Mouse (Mus musculus): ENCODE measurements around the gene Tnip3.

Gene Tnip3

DNA sequence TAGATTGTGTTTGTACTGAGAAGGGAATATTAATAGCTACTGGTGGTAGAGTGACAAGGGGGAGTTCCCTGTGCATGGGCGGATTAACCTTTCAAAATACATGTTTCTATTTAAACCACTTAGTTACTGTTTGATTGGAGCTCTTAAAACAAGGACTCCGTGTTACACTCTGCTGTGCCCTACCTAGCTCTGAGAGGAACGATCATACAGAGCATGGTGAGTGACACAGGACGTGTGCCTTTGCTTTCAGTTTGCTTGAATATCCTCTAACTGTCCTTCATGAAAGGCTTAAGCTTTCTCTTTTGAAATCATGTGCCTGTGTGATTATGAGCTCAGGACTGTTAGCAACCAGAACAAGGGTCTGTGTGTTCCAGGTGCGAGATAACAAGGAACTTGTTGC is at the start of gene Tnip3:
Tnip3 (plus strand) TSS at position 122 of the 400 bp plus-strand sequence.
- DNase-seq: no peak

DNA sequence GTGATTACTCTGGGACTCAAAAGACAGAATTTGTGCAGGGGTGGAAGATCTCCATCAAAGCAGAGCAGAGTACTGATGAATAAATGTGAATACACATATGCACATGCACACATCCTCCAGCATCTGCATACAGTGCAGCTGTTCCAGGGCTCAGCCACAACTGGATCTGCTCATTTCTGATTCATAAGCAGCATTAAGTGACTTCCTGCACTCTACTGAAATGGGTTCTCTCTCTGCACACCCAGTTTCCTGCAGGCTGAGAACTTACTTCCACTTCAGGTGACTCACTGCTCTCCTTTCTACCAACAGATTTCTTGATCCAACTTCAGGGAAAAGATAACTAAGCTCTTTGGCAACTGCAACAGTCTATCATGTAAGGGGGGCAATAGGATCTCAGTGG is 26.3 kb upstream of the Tnip3 start:
- DNase-seq: no peak

DNA sequence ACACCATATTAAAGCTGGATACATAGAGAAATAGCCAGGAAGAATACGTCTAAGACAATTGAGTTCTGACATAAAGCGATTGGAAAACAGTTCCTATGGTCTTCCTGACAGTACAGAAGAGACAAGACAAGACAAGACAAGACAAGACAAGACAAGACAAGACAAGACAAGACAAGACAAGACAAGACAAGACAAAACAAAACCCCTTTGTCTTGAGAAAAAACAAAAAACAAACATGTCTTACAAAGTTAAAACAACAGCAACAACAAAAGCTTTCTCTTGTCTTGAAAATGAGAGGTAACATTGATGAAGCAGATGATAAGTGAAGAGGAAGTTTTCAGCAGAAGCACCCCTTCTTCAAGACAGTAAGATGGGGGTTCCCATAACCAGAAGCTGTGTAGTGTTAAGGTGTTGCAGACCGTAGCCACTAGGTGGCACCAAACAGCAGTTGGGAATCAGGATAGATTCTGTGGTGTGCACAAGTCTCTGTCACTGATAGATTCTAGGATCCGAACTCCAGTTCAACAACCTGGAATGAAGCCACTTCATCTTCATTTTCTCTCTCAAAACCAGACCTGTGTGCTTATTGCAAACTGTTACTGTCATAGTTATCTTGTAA is 15.0 kb upstream of the Tnip3 start:
- DNase-seq: peak; percentile 52 to 65

DNA sequence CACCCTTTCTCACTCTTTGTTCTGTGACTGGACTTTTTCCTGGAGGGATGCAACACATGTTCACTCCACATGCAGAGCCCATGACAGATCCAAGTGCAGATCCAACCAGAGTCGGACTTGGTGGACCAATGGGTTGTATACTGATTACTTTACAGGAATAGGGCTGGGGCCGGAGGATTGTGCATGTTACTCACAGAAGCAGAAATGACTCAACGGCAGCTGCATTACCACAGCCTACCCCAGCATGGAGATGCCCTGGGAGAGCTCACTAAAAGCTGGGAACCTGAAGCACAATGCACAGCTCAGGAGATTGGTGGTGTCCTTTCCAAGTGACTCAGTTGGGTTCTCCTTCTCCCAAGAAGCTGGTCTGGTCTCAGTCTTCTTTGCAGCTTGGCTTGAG is 11.3 kb upstream of the Tnip3 start:
- DNase-seq: no peak

DNA sequence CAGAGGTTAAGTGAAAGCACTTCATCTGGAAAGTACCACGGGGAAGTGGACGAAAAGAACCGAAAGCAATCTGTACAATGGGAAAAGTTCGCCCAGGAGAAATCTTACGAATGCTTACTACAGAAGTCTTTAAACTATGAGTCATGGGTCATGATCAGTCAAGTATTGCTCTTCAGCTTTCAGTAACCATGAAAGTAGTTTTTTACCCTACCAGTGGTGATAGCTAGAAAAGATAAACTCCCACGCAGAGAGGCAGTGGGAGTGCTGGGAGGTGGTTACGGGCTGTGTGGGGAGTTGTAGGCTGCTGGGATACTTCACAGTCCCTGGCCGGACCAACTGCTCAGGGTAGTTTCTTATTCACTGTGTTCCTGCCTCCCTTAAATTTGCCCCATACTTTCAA is 8.4 kb upstream of the Tnip3 start:
- no peak for DNase-seq

DNA sequence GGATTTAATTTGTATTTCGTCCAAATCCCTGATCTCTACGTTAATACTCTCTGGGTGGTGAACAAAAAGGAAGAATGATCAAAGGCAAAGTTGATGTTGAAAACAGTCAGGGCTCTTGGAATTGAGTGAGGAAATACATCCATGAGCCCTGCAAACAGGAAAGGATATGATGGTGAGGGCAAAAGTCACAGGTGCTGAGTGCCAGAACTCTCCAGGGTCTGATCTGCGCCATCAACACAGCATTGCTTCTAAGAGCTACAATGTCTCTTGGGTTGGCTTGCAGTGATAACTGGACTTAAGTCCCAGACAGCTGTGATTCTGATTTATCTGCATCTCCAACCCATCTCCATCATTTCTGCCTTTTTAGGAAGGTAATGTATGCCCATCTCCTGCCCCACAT is 4.3 kb upstream of the Tnip3 start:
- DNase-seq: no peak

DNA sequence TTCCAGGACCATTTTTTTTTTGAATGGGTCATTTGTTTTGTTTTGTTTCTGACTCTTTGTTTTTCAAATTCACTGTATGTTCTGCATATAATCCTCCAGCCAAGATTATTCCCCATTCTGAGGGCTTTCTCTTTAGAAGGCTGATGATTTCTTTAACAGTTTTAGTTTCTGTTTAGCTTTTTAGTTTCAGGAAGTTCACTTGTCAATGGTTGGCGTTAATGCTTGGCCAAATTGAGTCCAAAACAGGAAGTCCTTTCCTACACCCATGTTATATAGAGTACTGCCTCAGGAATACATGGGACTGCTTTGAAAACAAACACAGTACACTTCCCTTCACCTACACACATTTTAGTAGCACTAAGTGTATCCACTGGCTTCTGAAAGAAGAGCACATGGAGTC is 2.8 kb downstream of the Tnip3 start:
- DNase-seq: no peak

DNA sequence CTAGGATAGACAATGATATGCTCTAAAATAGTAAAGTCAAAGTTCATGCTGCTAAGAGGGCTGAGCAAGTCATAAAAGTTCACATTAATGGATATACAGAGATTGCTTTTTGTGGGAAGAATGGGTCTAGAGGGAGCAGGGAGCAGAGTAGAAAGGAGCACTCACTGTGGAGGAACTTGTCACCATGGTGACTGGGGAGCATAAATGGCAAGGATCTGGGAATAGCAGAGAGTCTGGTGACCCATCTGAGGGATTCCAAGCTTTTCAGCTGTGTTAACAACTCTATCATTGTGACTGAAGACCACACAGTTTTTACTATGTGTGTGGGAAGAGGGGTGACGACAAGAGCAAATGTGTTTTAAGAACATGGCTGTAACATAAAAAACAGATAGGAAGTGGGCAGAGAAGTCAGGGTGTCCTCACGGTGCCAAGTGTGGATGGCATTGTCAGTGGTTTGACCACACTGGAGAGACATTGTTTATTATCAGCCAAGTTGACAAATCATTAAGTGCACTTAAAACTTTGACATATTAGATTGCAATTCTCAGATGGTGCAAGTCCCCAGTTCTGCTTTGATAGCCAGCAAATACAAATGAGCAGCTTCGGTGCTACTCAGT is 6.2 kb downstream of the Tnip3 start:
- DNase-seq: no peak

DNA sequence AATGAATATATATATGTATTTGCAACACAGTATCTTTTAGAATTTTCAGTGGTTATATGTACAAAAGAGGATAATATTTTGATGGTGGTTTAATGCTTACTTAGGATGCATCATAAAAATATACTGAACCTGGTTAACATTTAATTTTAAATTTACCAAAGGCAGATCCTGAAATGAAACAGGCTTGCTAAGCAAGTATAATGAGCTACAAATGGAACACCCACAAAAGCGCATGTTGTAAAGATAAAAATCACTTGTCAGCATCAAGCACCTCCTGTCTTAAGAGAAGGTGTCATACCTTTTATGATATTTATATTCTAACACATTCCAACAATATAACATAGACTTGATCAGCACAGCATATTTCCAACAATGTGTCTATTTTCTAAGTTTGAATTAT is 8.6 kb downstream of the Tnip3 start:
- DNase-seq: no peak

DNA sequence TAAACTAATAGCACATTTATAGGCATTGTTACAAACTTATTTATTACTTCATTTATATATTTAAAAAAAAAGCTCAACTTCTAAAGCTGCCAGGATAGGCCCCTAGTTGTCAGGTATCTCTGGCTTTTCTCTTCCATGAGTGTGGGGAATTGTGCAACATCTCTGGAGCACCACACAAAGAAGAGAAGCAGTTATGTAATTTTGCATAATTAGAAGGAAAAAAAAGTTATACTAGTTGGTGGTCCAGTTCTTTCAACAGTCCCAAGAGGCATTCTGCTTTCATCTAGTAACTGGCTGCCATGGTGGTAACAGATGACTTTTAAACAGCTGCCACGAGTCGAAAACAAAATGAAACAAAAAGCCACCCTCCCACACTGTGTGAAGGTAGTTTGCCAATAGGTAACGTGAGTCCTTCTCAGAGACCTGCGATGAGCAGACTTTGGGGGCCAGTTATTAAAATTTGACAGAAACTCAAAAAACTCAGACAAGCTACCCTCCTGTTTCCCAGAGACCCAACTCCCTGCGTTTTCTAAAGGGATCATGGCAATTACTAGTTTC is 12.3 kb downstream of the Tnip3 start:
- no peak for DNase-seq

DNA sequence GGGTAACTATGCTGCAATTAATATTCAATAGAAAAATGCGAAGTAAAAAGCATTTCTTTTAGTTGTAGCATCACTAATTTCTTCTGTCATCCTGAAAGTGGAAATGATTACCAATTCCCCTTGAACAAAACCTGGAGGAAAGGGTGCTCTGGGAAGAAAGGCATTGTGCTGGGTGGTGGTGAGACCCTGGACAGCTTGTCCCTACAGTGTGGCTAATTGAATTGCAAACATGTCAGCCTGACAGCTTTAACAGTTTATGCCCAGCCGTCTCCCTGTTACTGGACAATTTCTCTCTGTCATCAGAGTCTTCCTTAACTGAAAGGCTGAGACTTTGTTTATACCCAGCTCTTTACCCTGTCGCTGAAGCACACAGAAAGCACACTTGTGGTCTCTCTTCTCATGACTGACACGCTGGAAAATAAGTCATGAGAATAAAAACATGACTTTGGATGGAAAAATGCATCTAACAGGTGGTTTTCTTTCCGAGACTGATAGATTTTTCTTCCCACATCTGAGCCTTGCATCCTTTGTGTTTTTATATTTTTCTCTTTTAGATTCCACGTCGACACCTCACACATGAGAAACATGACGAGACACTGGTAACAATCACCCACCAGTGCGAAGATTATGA is 13.0 kb downstream of the Tnip3 start:
- DNase-seq: no peak

DNA sequence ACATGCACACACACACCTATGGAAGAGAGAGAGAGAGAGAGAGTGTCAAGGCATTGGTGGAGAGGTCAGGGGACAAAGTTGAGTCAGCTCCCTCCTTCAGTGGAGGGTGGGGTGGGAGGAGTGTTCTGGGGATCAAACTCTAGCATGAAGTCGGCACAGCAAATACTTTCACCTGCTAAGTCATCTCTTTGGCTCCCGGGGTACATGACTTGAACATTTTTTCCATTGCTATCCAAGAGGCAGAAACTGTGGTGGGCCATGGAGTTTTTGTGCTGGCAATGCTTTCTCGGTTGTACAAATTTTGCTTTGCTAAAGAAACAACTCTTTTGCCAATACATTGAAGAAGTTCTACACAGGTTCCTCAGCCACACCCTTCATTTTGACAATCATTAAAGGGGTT is 13.8 kb downstream of the Tnip3 start:
- DNase-seq: no peak

DNA sequence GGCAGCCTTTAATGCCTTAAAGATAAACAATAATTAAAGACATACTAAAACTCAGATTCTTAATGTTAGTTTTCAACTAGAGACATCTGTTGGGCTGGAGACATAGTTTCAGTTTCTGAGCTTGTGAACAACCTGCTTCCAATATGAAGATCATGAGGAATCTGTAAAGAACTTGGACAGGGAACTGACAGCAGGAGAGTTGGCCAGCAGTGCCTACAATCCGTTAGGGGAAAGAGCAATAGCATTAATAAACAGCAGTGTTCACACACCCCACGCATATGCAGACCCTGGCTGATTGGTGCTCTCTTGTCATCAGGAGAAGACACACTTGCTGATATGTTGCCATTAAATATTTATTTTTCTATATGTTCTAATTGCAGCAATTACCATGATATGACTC is 15.0 kb downstream of the Tnip3 start:
- no peak for DNase-seq

DNA sequence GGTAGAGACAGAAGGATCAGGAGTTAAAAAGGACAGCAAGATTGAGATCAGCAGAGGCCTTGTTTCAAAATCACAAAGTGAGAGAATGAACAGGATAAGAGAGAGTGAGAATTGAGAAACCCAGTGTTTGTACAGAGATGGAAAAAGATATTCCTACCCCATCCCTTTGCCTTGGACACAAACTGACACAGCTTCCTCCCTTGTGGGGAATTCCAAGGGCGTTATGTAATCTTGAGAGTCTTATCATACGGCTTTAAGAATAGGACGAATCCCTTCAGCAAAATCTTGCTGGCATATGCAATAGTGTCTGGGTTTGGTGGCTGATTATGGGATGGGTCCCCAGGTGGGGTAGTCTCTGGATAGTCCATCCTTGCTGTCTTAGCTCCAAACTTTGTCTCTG is 16.0 kb downstream of the Tnip3 start:
- DNase-seq: no peak

DNA sequence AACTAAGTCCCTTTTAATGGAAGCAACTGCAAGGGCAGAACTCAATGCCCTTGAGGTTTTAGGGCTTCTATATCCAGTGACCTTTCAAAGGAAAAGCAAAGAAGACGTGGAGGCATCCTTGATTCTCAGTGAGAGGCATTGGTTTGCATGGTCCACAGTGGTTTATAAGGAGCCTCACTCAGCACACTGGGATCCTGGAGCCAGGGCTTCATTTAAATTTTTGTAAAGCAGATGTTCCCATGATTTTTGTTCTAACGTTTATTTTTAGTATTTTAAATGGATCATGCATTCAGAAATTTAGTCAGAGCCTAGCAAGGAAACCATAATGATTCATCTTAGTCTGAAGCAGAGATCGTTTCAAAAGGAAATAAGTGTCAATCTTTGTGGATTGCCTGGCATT is 17.3 kb downstream of the Tnip3 start:
- no peak for DNase-seq

DNA sequence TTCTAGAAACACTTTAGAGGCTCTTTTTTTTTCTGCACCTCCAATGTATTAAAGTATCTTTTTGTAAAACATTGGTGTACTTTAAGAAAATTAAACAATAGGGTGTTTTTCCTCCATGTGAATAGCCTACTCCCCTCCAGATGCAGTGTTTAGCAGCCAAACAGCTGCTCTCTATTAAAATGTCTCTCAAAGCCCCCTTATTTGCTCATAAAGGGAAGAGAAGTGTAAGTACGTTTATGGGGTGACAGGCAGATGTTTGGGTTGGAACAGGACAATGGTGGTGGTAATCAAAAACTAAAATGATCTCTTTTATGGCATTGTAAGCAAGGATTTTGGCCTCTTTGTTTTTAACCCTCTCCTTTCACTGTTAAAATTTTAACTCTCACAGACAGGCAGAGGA is 17.8 kb downstream of the Tnip3 start:
- no peak for DNase-seq

DNA sequence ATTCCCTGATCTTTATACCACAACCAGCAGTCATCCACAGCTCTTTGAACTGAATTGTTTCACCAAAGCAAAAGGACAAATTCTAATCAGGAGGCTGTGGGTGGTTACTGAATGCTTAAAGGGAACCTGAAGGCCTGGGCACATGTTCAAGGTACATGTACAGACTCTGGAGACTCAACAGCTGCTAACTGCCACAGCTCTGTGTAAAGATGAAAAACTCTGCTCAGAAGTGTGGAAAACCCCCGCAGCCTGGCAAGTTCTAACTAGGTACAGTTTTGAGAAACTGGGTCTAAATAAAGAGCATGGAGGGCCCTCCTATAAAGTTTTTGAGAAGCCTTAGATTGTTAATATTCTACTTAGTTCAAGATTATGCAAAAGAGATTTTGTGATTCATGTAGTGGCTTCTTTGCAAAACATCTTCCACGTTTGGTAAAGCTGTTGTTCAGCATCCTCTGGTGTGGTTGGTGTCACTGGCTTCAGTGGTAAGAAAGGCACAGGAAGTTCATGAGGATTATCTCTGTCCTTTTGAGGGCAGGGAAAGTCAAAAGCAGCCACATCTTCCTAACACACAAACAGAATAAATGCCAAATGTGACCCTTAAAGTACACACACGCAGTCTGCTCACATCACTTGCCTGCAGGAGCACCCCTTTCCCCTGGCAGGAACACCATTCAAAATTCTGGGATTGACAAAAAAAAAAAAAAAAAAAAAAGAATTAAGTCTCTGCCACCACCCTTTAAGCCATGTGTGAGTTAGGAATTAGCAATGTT is 39.0 kb downstream of the Tnip3 start:
- no peak for DNase-seq

DNA sequence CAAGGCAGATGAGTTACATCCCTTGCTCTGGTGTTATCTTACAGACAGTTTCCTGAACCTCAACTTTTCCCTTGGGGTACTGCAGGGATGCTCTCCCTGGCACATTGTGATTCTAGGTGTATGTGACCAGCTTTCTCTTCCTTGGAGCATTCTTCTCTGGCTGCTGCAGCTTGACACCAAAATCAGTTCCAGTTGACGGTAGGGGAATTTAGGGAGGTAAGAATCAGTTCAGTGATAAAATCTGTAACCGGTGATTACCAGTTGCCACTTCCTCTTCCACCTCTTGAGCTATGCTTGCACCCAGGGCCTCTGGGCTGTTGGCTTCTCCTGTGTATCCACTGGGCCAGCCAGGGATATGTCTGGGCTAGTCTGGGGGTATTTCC is 39.5 kb downstream of the Tnip3 start:
- DNase-seq: no peak

DNA sequence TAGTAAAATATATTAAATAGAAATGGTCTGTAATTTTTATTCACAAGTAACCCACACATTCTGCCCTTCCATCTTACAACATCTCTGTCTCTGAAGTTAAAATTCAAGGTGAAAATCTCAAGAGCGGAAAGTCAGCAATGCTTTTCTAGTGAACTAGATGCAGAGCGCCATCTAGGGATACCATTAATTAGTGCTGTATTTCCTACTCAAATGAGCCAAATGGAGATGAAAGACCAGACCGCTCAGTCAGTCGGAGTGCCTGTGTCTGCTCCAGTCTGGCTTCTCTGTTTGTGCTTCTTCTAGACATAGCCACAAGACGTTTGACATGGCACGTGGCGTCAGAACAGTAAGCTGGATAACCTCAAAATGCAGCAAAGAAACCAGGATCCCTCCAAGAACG is 44.6 kb downstream of the Tnip3 start:
- DNase-seq: peak in 1 of 2 experiments; percentile 20

DNA sequence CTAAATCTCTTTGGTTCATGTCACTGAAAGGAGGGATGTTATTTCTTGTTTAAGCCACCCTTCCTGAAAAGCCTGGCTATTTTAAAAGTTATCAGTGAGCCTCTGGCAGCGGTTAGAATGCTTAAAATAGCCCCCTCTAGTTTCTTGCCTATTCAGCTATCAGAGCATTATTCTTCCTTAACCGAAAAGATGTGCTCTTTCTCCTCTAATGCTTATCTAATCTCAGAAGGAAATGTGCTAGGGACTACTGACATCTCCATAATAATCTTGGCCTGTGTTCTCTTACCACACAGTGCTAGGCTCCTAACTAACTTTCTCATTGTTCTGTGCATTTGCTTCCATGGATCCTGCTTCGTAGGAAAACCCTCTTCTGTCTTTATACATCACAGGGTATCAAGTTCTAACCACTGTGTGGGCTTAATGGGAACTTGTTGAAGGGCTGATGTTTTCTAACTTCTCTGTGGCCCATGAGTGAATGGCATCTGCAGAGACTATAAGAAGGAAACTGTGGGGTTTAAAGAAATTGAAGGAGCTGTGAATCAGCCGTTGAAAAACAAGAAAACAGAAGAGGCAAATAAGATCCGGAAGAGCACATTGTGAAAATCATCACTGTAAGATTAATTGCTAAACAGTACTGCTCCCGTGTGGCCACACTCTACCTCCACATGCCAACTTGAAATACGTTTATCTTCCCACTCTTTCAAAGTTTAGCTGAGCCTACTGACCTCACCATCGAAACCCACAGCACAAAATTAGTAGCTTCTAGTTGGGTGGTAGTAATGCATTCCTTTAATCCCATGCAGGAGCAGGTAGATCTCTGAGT is 53.2 kb downstream of the Tnip3 start:
- no peak for DNase-seq

DNA sequence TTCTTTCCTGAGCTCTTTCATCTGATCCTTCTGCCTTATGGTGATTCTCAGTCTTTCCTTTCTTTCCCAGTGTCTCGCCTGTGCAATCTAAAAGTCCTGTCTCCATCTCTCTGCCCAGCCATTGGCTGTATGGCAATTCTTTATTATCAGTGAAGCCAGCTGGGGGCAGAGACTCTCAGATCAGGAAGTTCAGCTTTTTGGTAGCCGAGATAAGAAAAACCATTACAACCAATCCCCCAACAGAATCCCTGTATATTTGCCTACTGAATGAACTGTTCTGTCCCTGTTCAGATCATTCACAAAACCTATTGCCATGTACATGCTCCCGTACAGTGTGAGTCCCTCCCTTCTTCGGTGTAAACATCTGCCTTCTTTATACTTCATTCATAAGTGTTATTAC is 57.9 kb downstream of the Tnip3 start:
- no peak for DNase-seq

DNA sequence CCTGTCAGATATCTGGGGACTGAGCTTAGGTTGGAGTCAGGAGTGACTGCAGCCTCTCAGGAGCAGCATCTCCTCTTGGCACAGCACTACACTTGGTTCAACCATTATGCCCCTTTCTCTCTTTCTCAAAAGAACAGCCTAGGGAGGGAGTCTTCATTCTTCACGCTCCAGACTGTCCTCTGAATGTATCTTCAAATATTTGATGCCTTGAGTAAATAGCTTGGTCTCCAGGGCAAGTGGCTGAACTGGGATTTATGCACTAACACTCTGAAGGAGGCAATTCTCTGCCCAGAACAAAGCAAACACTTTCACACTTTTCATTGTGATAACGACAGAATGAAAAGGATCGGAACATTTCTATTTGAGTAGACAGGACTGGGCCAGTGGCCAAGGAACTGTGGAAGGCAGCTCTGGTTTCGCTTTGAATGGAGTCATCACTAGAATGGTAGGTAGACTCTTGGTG is 59.8 kb downstream of the Tnip3 start:
- peak in 1 of 2 experiments; percentile 4 for DNase-seq
